In genomic region chr11:120353500-120354303, GRCm38 (mm10) we compare ENCODE assay signal across 8 mouse cellular contexts. TPM values are rescaled to one million over a fixed set of nuclear protein-coding genes. Genes with fewer than 3 reads are reported as not detected.
DNase-seq lines count a peak whose midpoint lies in the region; ATAC-seq and TF ChIP-seq lines count a peak whose summit lies in the region.

No protein-coding gene starts in this region.

- 0 out of 2 replicates have a peak overlapping the region, but pooled peaks have one; percentile 0 for H3K4me2 ChIP-seq in embryonic facial prominence, embryonic 12.5 days (replicated peaks)
- peak overlapping the region; percentile 66 for H3K4me2 ChIP-seq in heart, embryonic 16.5 days (ENCODE audit: low read depth, low read length)

- no peak for DNase-seq in ES-E14 (ENCODE audit: low read depth, low spot score)
- DNase-seq in adrenal gland, postnatal 14 days: peak; percentile 94
- DNase-seq in kidney, postnatal 36 days: peak; percentile 86 to 95
- DNase-seq in spleen, adult 12 weeks (ENCODE audit: low spot score): peak; percentile 82
- DNase-seq in frontal cortex, postnatal 36 days (ENCODE audit: low spot score in 2 of 2): no peak

- ATAC-seq in embryonic facial prominence, embryonic 12.5 days (ENCODE audit: insufficient number of reproducible peaks, insufficient read depth, low FRiP score, low TSS enrichment): no peak
- ATAC-seq in heart, embryonic 16.5 days (replicated peaks; ENCODE audit: extremely low read depth, insufficient read depth, low FRiP score): 0 out of 2 replicates have a peak, but pooled peaks have one; percentile 0
- ATAC-seq in megakaryocyte, adult 5-6 weeks (ENCODE audit: poor library complexity, severe bottlenecking): peak; percentile 63

- peaks cover 4 to 33% of the 10 kb centered on the region in 2 experiments; a peak in 3 of 4 replicates for H3K4me1 ChIP-seq in ES-E14 (ENCODE audit: control insufficient read depth in 2 of 2, insufficient read depth in 2 of 2, low read length in 2 of 2, poor library complexity in 1 of 2)
- H3K4me1 ChIP-seq in embryonic facial prominence, embryonic 12.5 days: peaks cover 52% of the 10 kb centered on the region
- H3K4me1 ChIP-seq in heart, embryonic 16.5 days (ENCODE audit: control insufficient read depth, insufficient read depth, low read length): peaks cover 55% of the 10 kb centered on the region

- WGBS in embryonic facial prominence, embryonic 12.5 days: 27% methylated on average over 26 of the region's 26 CpGs
- WGBS in heart, embryonic 16.5 days: 12% methylated on average over 26 of the region's 26 CpGs

- no peaks in the 10 kb centered on the region for H3K27me3 ChIP-seq in embryonic facial prominence, embryonic 12.5 days
- no peaks in the 10 kb centered on the region for H3K27me3 ChIP-seq in heart, embryonic 16.5 days (ENCODE audit: control insufficient read depth, insufficient read depth, low read length)

- peak overlapping the region; percentile 51 for H3K9ac ChIP-seq in ES-E14 (ENCODE audit: insufficient read depth, low read depth, low read length, poor library complexity, severe bottlenecking)
- H3K9ac ChIP-seq in embryonic facial prominence, embryonic 12.5 days: no peak overlapping the region
- H3K9ac ChIP-seq in heart, embryonic 16.5 days (ENCODE audit: low read length): peak overlapping the region; percentile 71

- no peaks in the 10 kb centered on the region for H3K36me3 ChIP-seq in ES-E14 (ENCODE audit: control insufficient read depth, insufficient read depth, low read length, poor library complexity, severe bottlenecking)
- H3K36me3 ChIP-seq in embryonic facial prominence, embryonic 12.5 days: no peaks in the 10 kb centered on the region; the same call in 1 of the 2 replicates
- no peaks in the 10 kb centered on the region for H3K36me3 ChIP-seq in heart, embryonic 16.5 days (ENCODE audit: control insufficient read depth, insufficient read depth)

- peak overlapping the region; percentile 45 to 57 for H3K4me3 ChIP-seq in ES-E14 (ENCODE audit: insufficient read depth in 1 of 2, low read depth in 1 of 2, low read length in 2 of 2, poor library complexity in 1 of 2, severe bottlenecking in 1 of 2)
- H3K4me3 ChIP-seq in embryonic facial prominence, embryonic 12.5 days: no peak overlapping the region
- H3K4me3 ChIP-seq in heart, embryonic 16.5 days (ENCODE audit: low read length): peak overlapping the region; percentile 39

- no peaks in the 10 kb centered on the region for H3K9me3 ChIP-seq in ES-E14 (ENCODE audit: control insufficient read depth, insufficient read depth, low read depth, low read length)
- H3K9me3 ChIP-seq in embryonic facial prominence, embryonic 12.5 days: no peaks in the 10 kb centered on the region
- no peaks in the 10 kb centered on the region for H3K9me3 ChIP-seq in heart, embryonic 16.5 days (replicated peaks; ENCODE audit: control insufficient read depth, low read length)

- no peak overlapping the region for H3K27ac ChIP-seq in ES-E14 (ENCODE audit: insufficient read depth, low read depth, low read length, poor library complexity, severe bottlenecking)
- H3K27ac ChIP-seq in embryonic facial prominence, embryonic 12.5 days: no peak overlapping the region
- peak overlapping the region; percentile 88 for H3K27ac ChIP-seq in heart, embryonic 16.5 days (ENCODE audit: low read length)

- in situ Hi-C loops in ES-E14 (cut with MboI; ENCODE audit: low sequenced_read_pairs in 2 of 2, unreplicated experiment in 2 of 2): no loop called here

TF ChIP-seq in ES-E14, 5 proteins besides CTCF, POLR2A, EP300 and RAD21:
- TF ChIP-seq ZNF384 (IDR thresholded peaks at IDR 0.05; ENCODE audit: low read depth, low read length): no peak
- TF ChIP-seq MAFK (IDR thresholded peaks at IDR 0.05; ENCODE audit: insufficient read depth, low read depth, low read length): no peak
- TF ChIP-seq HCFC1 (IDR thresholded peaks at IDR 0.05; ENCODE audit: borderline replicate concordance, insufficient read depth, low read length): no peak
- TF ChIP-seq ZC3H11A (IDR thresholded peaks at IDR 0.05; ENCODE audit: borderline replicate concordance, low read depth, low read length): no peak
- TF ChIP-seq CHD2 (IDR thresholded peaks at IDR 0.05; ENCODE audit: low read depth, low read length): no peak

RNA-seq across cellular contexts. Expression of gene Actg1, which starts 5.4 kb away (rescaled TPM):
- total RNA-seq in ES-E14 (2012; rRNA removed): 1,716 and 2,367 TPM in 2 replicates
- 1,064 and 1,109 TPM in 2 replicates for total RNA-seq in adrenal gland, postnatal 14 days (2021)
- polyA plus RNA-seq in embryonic facial prominence, embryonic 12.5 days (2016; fragmentation: Nextera tagmentation; extraction: Ambion mirVana): 3,148 and 3,183 TPM in 2 replicates
- polyA plus RNA-seq in heart, embryonic 16.5 days (2015; fragmentation: Nextera tagmentation; extraction: Ambion mirVana): 1,134 and 1,179 TPM in 2 replicates
- total RNA-seq in megakaryocyte, adult 5-6 weeks (2015): 4,212 and 4,544 TPM in 2 replicates
- 2,305 and 2,430 TPM in 2 replicates for total RNA-seq in megakaryocyte, adult 5-6 weeks (2017)

RNA-seq across cellular contexts. Expression of gene Fscn2, which starts 7.6 kb away (rescaled TPM):
- 0.31 and 0.42 TPM in 2 replicates for total RNA-seq in ES-E14 (2012; rRNA removed)
- total RNA-seq in adrenal gland, postnatal 14 days (2021): 0.37 and 0.71 TPM in 2 replicates
- polyA plus RNA-seq in embryonic facial prominence, embryonic 12.5 days (2016; fragmentation: Nextera tagmentation; extraction: Ambion mirVana): 0.61 and 0.78 TPM in 2 replicates
- 0.71 and 0.91 TPM in 2 replicates for polyA plus RNA-seq in heart, embryonic 16.5 days (2015; fragmentation: Nextera tagmentation; extraction: Ambion mirVana)
- not detected in 2 replicates for total RNA-seq in megakaryocyte, adult 5-6 weeks (2015)
- not detected in 2 replicates for total RNA-seq in megakaryocyte, adult 5-6 weeks (2017)

RNA-seq across cellular contexts. Expression of gene Faap100, which starts 24.9 kb away (rescaled TPM):
- total RNA-seq in ES-E14 (2012; rRNA removed): 27.2 and 30.0 TPM in 2 replicates
- 18.7 and 24.6 TPM in 2 replicates for total RNA-seq in adrenal gland, postnatal 14 days (2021)
- 44.6 and 48.3 TPM in 2 replicates for polyA plus RNA-seq in embryonic facial prominence, embryonic 12.5 days (2016; fragmentation: Nextera tagmentation; extraction: Ambion mirVana)
- 28.8 and 37.3 TPM in 2 replicates for polyA plus RNA-seq in heart, embryonic 16.5 days (2015; fragmentation: Nextera tagmentation; extraction: Ambion mirVana)
- 5.9 and 6.9 TPM in 2 replicates for total RNA-seq in megakaryocyte, adult 5-6 weeks (2015)
- 6.5 and 10.5 TPM in 2 replicates for total RNA-seq in megakaryocyte, adult 5-6 weeks (2017)

Comparison
In these comparisons a context has a peak if more than half of its experiments do, and no peak if none do; other contexts are left out.
1. DNase-seq: peak in adrenal gland, postnatal 14 days (single experiment), kidney, postnatal 36 days (2 of 2) and spleen, adult 12 weeks (single experiment); none in ES-E14 (single experiment) and frontal cortex, postnatal 36 days (0 of 2).